Mouse (Mus musculus): ENCODE measurements around the gene Gm8720.
"Not testable (repeated sequence)": the region's sequence is repeated elsewhere in the genome, so short reads cannot be mapped to it uniquely, and the experiment has no call there.

- TF ChIP-seq CTCF, EP300 (IDR thresholded peaks at IDR 0.05; ENCODE audit: low read depth): not testable (repeated sequence)
Measured at GRCm38 (mm10) chr7:23019823-23020222, 47.4 kb downstream of the Gm8720 start, which contains the start of gene Gm4216.
